Mouse (Mus musculus): ENCODE data around the gene Dna2.
"Not testable (repeated sequence)": the region's sequence is repeated elsewhere in the genome, so short reads cannot be mapped to it uniquely, and the experiment has no call there.

Gene Dna2

GRCm38 (mm10) chr10:62946738-62947471, at the start of gene Dna2:
Dna2 (plus strand) TSS chr10:62947026.
- DNase-seq (ENCODE audit: low spot score in 2 of 2) = peak; percentile 61 to 64

- no peak for DNase-seq (ENCODE audit: low spot score in 2 of 2)
Observed at GRCm38 (mm10) chr10:62897437-62897836, 49.4 kb upstream of the Dna2 start.

- no peak for DNase-seq (ENCODE audit: low spot score in 2 of 2)
Observed at GRCm38 (mm10) chr10:62898061-62898460, 48.8 kb upstream of the Dna2 start.

GRCm38 (mm10) chr10:62900144-62900543, 46.7 kb upstream of the Dna2 start:
- no peak for DNase-seq (ENCODE audit: low spot score in 2 of 2)

- DNase-seq (ENCODE audit: low spot score in 2 of 2) = no peak
Observed at GRCm38 (mm10) chr10:62901826-62902225, 45.0 kb upstream of the Dna2 start.

GRCm38 (mm10) chr10:62902829-62903228, 44.0 kb upstream of the Dna2 start:
- no peak for DNase-seq (ENCODE audit: low spot score in 2 of 2)

- DNase-seq (ENCODE audit: low spot score in 2 of 2) = no peak
Observed at GRCm38 (mm10) chr10:62906336-62906735, 40.5 kb upstream of the Dna2 start.

GRCm38 (mm10) chr10:62908896-62909295, 37.9 kb upstream of the Dna2 start, which contains the start of gene Tet1:
Tet1 (minus strand) TSS chr10:62908996.
- not testable (repeated sequence) for DNase-seq (ENCODE audit: low spot score in 2 of 2)

- no peak for DNase-seq (ENCODE audit: low spot score in 2 of 2)
Observed at GRCm38 (mm10) chr10:62911120-62911519, 35.7 kb upstream of the Dna2 start.

- no peak for DNase-seq (ENCODE audit: low spot score in 2 of 2)
Observed at GRCm38 (mm10) chr10:62918985-62919384, 27.8 kb upstream of the Dna2 start.

- DNase-seq (ENCODE audit: low spot score in 2 of 2) = peak; percentile 90 to 91
Observed at GRCm38 (mm10) chr10:62919925-62920765, 26.7 kb upstream of the Dna2 start, which contains the start of gene Slc25a16. Slc25a16 (plus strand) TSS chr10:62920633.

- no peak for DNase-seq (ENCODE audit: low spot score in 2 of 2)
Observed at GRCm38 (mm10) chr10:62920766-62921156, 26.1 kb upstream of the Dna2 start.

GRCm38 (mm10) chr10:62924096-62924635, 22.7 kb upstream of the Dna2 start:
- DNase-seq (ENCODE audit: low spot score in 2 of 2) = no peak

GRCm38 (mm10) chr10:62932381-62932780, 14.4 kb upstream of the Dna2 start:
- no peak for DNase-seq (ENCODE audit: low spot score in 2 of 2)

GRCm38 (mm10) chr10:62944975-62945580, 1.7 kb upstream of the Dna2 start:
- DNase-seq (ENCODE audit: low spot score in 2 of 2) = no peak

- DNase-seq (ENCODE audit: low spot score in 2 of 2) = no peak
Observed at GRCm38 (mm10) chr10:62948551-62948950, 1.7 kb downstream of the Dna2 start.

- no peak for DNase-seq (ENCODE audit: low spot score in 2 of 2)
Observed at GRCm38 (mm10) chr10:62963956-62964355, 17.1 kb downstream of the Dna2 start.

GRCm38 (mm10) chr10:62965796-62966195, 19.0 kb downstream of the Dna2 start:
- DNase-seq (ENCODE audit: low spot score in 2 of 2) = no peak

GRCm38 (mm10) chr10:62966291-62966690, 19.5 kb downstream of the Dna2 start:
- DNase-seq (ENCODE audit: low spot score in 2 of 2) = no peak

- DNase-seq (ENCODE audit: low spot score in 2 of 2) = no peak
Observed at GRCm38 (mm10) chr10:62971821-62972220, 25.0 kb downstream of the Dna2 start.

GRCm38 (mm10) chr10:62979667-62980038, 32.8 kb downstream of the Dna2 start:
- DNase-seq (ENCODE audit: low spot score in 2 of 2) = no peak

Data from urinary bladder, postnatal 36 days (tissue).